Mouse (Mus musculus) C2C12 (cell line): ENCODE data around the gene Gm17087.
A peak's percentile ranks its signal among the peaks of the same experiment; 100 is the strongest.

Experiments
- CTCF ChIP-seq: IDR thresholded peaks from one replicate; pipeline ENCODE4 v1.5.1; 2011; ENCODE audit not compliant: control insufficient read depth, insufficient read depth, insufficient read length
- USF1 ChIP-seq: IDR thresholded peaks from one replicate; pipeline ENCODE4 v1.6.1; 2011; ENCODE audit warnings: low read depth, mild to moderate bottlenecking, control low read depth, moderate library complexity

DNA sequence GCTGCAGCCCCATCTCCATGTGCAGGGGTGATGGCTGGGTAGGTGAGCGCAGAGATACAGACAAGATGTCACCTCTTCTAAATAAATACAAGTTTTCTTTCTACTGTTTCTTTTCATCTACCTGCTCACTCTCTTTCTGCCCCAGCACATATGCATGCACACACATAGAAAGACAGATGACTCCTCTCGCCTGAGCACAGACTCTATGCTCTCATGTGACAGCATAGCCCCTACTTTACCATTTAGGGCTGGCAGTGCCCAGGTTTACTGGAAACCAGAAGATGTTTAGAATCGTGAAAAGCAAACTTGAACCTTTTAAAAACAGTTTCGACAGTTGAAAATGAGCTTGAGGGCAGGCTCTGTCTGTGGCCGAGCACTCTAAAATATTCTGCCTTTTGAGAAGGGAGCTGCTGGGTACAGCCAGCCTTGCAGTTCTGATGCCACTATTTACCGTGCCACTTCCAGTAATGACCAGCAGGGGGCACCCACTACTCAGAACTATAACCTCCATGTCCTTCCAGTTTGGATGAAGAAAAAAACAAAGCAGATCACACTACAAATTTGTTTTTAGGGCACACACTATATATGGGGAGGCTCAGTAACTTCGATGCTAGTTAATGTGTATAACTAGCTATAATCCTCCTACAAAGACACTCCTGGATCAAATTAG is 47.3 kb upstream of the Gm17087 start:
- no peak for TF ChIP-seq USF1
- TF ChIP-seq CTCF: peak; percentile 52
